Mouse (Mus musculus): Measurements from ENCODE around the gene Dip2c. TPM values are rescaled to one million over a fixed set of nuclear protein-coding genes. Genes with fewer than 3 reads are reported as not detected.

The Dip2c gene
- polyA plus RNA-seq, 1 experiment from 2014 or later: 13.8 TPM

DNA sequence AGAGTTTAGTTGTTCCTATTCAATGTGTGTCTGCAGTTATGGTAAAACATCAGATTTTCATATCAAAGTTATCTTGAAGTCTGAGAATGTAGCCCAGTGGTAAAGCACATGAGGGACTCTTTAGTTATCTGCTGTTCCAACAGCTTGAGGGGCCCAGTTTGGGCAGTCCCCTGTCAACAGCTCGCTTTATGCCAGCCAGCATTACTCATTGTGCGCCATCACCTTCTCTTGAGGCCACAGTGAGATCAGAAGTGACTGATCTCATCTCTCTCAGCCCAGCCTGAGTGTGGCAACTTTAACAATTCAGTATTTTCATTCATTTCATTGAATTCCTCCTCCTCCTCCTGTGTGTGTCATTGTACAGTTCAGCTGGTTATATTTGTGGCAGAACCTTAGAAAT lies 359.6 kb downstream of the Dip2c start:
- no peak overlapping the region for H3K9ac ChIP-seq (ENCODE audit: low read depth, low read length)
- H3K36me3 ChIP-seq (ENCODE audit: control insufficient read depth, insufficient read depth, low read length): no peaks in the 10 kb centered on the region
- H3K4me1 ChIP-seq (ENCODE audit: control insufficient read depth, insufficient read depth, low read length): no peaks in the 10 kb centered on the region
- 86% methylated on average over 2 of the region's 2 CpGs for WGBS
- H3K27me3 ChIP-seq (ENCODE audit: control insufficient read depth, insufficient read depth, low read depth, low read length): no peaks in the 10 kb centered on the region
- no peak for ATAC-seq
- H3K27ac ChIP-seq (ENCODE audit: low read length): no peak overlapping the region
- no peak overlapping the region for H3K4me3 ChIP-seq (ENCODE audit: low read depth, low read length)
- no peaks in the 10 kb centered on the region for H3K9me3 ChIP-seq (replicated peaks; ENCODE audit: control insufficient read depth, low read length, poor library complexity, severe bottlenecking)
- no peak overlapping the region for H3K4me2 ChIP-seq (ENCODE audit: low read length)

DNA sequence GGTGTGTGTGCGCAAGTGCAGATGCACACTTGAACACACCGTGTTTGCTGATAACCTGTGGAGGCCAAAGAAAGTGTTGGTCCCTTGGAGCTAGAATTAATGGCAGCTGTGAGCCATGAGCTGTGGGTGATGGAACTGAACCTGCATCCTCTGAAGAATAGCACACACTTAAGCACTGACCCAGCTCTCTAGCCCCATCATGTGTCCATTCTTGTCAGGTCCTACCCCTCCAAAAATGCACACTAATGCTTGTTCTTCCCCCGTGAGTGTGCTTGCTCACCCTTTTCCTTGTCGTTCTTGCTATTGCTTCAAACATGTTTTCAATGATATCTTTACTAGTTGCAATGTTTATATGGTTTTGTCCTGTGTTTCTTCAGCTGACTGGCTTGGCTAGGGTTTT lies 360.2 kb downstream of the Dip2c start:
- H3K9ac ChIP-seq (ENCODE audit: low read depth, low read length): no peak overlapping the region
- H3K27me3 ChIP-seq (ENCODE audit: control insufficient read depth, insufficient read depth, low read depth, low read length): no peaks in the 10 kb centered on the region
- H3K36me3 ChIP-seq (ENCODE audit: control insufficient read depth, insufficient read depth, low read length): no peaks in the 10 kb centered on the region
- H3K27ac ChIP-seq (ENCODE audit: low read length): no peak overlapping the region
- H3K9me3 ChIP-seq (replicated peaks; ENCODE audit: control insufficient read depth, low read length, poor library complexity, severe bottlenecking): no peaks in the 10 kb centered on the region
- H3K4me2 ChIP-seq (ENCODE audit: low read length): no peak overlapping the region
- no peak overlapping the region for H3K4me3 ChIP-seq (ENCODE audit: low read depth, low read length)
- no peaks in the 10 kb centered on the region for H3K4me1 ChIP-seq (ENCODE audit: control insufficient read depth, insufficient read depth, low read length)
- 58% methylated on average over 4 of the region's 4 CpGs for WGBS
- peak; percentile 64; the same call in 1 of the 2 replicates for ATAC-seq

DNA sequence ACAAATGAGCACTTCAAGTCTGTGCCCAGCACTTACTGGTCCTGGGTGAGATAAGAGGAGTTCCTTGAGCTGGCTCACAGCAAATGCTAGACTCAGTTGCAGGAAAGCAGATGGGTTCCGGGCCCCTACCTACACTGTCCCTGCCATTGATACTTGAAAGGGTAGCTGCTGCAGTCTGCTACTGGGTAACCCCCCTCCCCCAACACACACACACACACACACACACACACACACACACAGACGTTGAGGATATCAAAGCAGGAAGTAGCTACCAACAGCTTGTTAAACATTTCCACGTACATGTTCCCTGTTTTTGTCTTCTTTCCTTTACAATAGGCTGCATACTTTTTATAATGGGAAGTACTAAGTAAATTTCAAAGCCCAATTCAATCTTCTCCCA lies 361.6 kb downstream of the Dip2c start:
- H3K27ac ChIP-seq (ENCODE audit: low read length): no peak overlapping the region
- no peaks in the 10 kb centered on the region for H3K27me3 ChIP-seq (ENCODE audit: control insufficient read depth, insufficient read depth, low read depth, low read length)
- H3K9ac ChIP-seq (ENCODE audit: low read depth, low read length): no peak overlapping the region
- no peak for ATAC-seq
- 72% methylated on average over 3 of the region's 3 CpGs for WGBS
- H3K9me3 ChIP-seq (replicated peaks; ENCODE audit: control insufficient read depth, low read length, poor library complexity, severe bottlenecking): no peaks in the 10 kb centered on the region
- no peaks in the 10 kb centered on the region for H3K36me3 ChIP-seq (ENCODE audit: control insufficient read depth, insufficient read depth, low read length)
- no peak overlapping the region for H3K4me3 ChIP-seq (ENCODE audit: low read depth, low read length)
- no peak overlapping the region for H3K4me2 ChIP-seq (ENCODE audit: low read length)
- H3K4me1 ChIP-seq (ENCODE audit: control insufficient read depth, insufficient read depth, low read length): no peaks in the 10 kb centered on the region

DNA sequence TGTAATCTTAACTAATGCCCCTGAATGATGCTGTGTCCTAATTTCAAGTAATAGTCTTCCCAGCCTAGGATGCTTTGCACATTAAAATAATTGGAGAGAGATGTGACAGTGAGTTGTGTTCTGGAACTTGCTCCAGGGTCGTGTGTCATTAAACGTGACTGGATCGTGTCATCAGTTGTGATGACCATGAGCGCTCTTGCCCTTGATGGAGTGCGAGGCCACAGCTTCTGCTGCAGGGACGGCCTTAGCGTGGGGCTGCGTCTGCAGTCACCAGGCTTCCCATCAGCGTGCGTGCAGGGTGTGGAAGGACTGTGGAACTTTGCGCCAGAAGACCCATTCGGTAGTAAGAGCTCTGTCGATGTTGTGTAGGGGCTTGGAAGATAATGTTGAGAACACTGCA lies 372.4 kb downstream of the Dip2c start:
- Histone ChIP-seq H3K4me3 (ENCODE audit: low read depth, low read length) (no peak overlapping the region), H3K9ac (ENCODE audit: low read depth, low read length) (no peak overlapping the region), H3K36me3 (ENCODE audit: control insufficient read depth, insufficient read depth, low read length) (peaks cover 4% of the 10 kb centered on the region; the same call in 1 of the 2 replicates), H3K4me1 (ENCODE audit: control insufficient read depth, insufficient read depth, low read length) (0 out of 2 replicates have a peak, but pooled peaks cover 6% of the 10 kb centered on the region), H3K27ac (ENCODE audit: low read length) (no peak overlapping the region), H3K9me3 (replicated peaks; ENCODE audit: control insufficient read depth, low read length, poor library complexity, severe bottlenecking) (no peaks in the 10 kb centered on the region), H3K27me3 (ENCODE audit: control insufficient read depth, insufficient read depth, low read depth, low read length) (no peaks in the 10 kb centered on the region), H3K4me2 (ENCODE audit: low read length) (no peak overlapping the region)
- no peak for ATAC-seq
- 95% methylated on average over 13 of the region's 13 CpGs for WGBS

DNA sequence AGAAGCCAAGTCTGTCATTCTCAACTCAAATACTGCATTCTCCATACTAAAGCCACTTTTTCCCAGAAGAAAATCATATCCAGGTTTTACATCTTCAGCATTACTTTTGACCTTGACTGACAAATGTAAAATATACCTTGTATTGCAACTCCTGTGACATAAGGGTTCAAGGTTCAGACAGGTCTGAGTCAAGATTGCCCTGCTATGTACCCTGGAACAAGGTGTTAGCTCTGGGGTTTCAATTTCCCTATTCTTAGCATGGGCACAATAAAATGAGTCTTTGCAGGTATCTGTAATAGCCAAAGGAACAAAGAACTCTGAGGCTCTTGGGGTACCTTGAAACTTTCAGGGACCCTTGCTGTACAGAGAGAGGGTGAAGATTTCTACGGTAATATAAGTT lies 373.6 kb downstream of the Dip2c start:
- Histone ChIP-seq H3K27me3 (ENCODE audit: control insufficient read depth, insufficient read depth, low read depth, low read length) (no peaks in the 10 kb centered on the region), H3K27ac (ENCODE audit: low read length) (no peak overlapping the region), H3K4me2 (ENCODE audit: low read length) (no peak overlapping the region), H3K9ac (ENCODE audit: low read depth, low read length) (no peak overlapping the region), H3K4me1 (ENCODE audit: control insufficient read depth, insufficient read depth, low read length) (0 out of 2 replicates have a peak, but pooled peaks cover 6% of the 10 kb centered on the region), H3K4me3 (ENCODE audit: low read depth, low read length) (no peak overlapping the region), H3K36me3 (ENCODE audit: control insufficient read depth, insufficient read depth, low read length) (peaks cover 4% of the 10 kb centered on the region; the same call in 1 of the 2 replicates), H3K9me3 (replicated peaks; ENCODE audit: control insufficient read depth, low read length, poor library complexity, severe bottlenecking) (no peaks in the 10 kb centered on the region)
- ATAC-seq: no peak
- WGBS: 97% methylated on average over 1 of the region's 1 CpGs

DNA sequence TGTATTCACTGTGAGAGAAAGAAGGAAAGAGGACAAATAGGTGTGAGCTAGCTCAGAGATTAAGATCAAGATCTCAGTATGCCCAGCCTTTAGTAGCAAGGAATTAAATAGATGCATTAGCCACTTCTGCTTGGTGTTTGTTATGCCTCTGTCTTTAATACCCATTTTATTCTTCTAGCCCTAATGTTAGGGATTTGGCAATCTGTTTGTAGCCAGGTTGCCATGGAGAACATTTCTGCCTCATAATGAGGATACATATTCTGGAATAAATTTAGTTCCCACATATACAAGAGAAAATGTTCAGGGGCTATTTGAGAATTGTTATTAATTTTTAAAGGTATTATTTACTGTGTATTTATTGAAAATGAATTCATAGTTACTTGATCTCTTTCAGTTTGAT lies 374.3 kb downstream of the Dip2c start:
- 0 out of 2 replicates have a peak, but pooled peaks cover 6% of the 10 kb centered on the region for H3K4me1 ChIP-seq (ENCODE audit: control insufficient read depth, insufficient read depth, low read length)
- H3K9me3 ChIP-seq (replicated peaks; ENCODE audit: control insufficient read depth, low read length, poor library complexity, severe bottlenecking): no peaks in the 10 kb centered on the region
- H3K36me3 ChIP-seq (ENCODE audit: control insufficient read depth, insufficient read depth, low read length): peaks cover 4% of the 10 kb centered on the region; the same call in 1 of the 2 replicates
- no peaks in the 10 kb centered on the region for H3K27me3 ChIP-seq (ENCODE audit: control insufficient read depth, insufficient read depth, low read depth, low read length)
- no peak overlapping the region for H3K4me3 ChIP-seq (ENCODE audit: low read depth, low read length)
- H3K4me2 ChIP-seq (ENCODE audit: low read length): no peak overlapping the region
- H3K9ac ChIP-seq (ENCODE audit: low read depth, low read length): no peak overlapping the region
- ATAC-seq: no peak
- no peak overlapping the region for H3K27ac ChIP-seq (ENCODE audit: low read length)

DNA sequence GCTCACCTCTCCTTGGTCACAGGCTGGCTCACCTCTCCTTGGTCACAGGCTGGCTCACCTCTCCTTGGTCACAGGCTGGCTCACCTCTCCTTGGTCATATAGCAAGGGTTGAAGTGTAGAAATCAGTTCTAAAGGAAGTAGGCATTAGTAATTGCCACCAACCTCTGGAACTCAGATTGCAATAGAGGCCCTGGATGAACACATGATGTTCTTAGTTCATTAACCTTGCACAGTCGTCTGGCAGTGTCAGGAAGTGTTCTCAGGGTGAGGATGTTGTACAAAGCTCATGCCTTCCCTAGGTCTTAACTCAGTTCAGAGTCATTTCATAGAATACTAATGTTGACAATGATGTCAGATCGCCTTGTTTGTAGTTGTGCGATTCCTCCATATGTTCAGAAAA lies 376.7 kb downstream of the Dip2c start:
- ATAC-seq: no peak
- Histone ChIP-seq H3K9ac (ENCODE audit: low read depth, low read length) (no peak overlapping the region), H3K27me3 (ENCODE audit: control insufficient read depth, insufficient read depth, low read depth, low read length) (no peaks in the 10 kb centered on the region), H3K36me3 (ENCODE audit: control insufficient read depth, insufficient read depth, low read length) (peaks cover 12% of the 10 kb centered on the region; the same call in 1 of the 2 replicates), H3K4me1 (ENCODE audit: control insufficient read depth, insufficient read depth, low read length) (0 out of 2 replicates have a peak, but pooled peaks cover 6% of the 10 kb centered on the region), H3K9me3 (replicated peaks; ENCODE audit: control insufficient read depth, low read length, poor library complexity, severe bottlenecking) (no peaks in the 10 kb centered on the region), H3K4me2 (ENCODE audit: low read length) (no peak overlapping the region), H3K27ac (ENCODE audit: low read length) (no peak overlapping the region), H3K4me3 (ENCODE audit: low read depth, low read length) (no peak overlapping the region)
- 83% methylated on average over 3 of the region's 3 CpGs for WGBS

DNA sequence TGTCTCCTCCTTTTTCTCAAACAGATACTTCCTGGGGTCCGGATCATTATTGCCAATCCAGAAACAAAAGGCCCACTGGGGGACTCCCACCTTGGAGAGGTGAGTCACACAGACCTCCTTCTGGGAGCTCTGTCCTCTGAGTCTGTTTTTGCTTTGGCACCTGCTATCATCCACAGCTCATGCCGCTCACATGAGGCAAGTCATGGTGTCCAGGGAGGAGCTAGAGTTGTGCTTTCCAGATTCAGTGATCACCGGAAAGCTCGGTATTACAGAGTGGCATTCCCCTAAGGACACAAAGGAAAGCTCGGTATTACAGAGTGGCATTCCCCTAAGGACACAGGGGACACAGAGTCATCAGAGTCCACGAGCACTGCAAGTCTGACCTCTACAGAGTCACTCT lies 380.3 kb downstream of the Dip2c start:
- no peak overlapping the region for H3K27ac ChIP-seq (ENCODE audit: low read length)
- 97% methylated on average over 6 of the region's 6 CpGs for WGBS
- no peaks in the 10 kb centered on the region for H3K4me1 ChIP-seq (ENCODE audit: control insufficient read depth, insufficient read depth, low read length)
- peaks cover 18% of the 10 kb centered on the region for H3K36me3 ChIP-seq (ENCODE audit: control insufficient read depth, insufficient read depth, low read length)
- H3K9ac ChIP-seq (ENCODE audit: low read depth, low read length): no peak overlapping the region
- H3K4me2 ChIP-seq (ENCODE audit: low read length): no peak overlapping the region
- H3K4me3 ChIP-seq (ENCODE audit: low read depth, low read length): no peak overlapping the region
- no peaks in the 10 kb centered on the region for H3K9me3 ChIP-seq (replicated peaks; ENCODE audit: control insufficient read depth, low read length, poor library complexity, severe bottlenecking)
- H3K27me3 ChIP-seq (ENCODE audit: control insufficient read depth, insufficient read depth, low read depth, low read length): no peaks in the 10 kb centered on the region
- no peak for ATAC-seq

DNA sequence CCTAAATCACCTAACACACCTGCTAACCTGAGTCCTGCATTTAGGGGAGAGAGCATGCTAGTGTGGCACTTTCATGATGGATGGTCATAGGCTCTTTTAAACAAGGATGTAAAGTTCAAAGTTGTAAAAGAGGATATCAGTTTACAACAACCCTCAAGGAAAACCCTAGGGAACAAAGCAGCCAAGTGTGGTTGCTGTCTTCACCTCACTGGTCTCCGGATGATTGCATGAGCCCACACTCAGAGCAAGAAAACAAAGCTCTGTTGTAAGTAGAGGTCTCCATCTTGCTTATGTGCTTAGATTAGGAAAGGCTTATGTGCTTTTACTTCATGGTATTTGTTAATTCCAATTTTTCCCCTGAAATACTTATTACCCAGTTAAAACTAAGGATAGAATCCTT lies 384.4 kb downstream of the Dip2c start:
- WGBS: 92% methylated on average over 1 of the region's 1 CpGs
- Histone ChIP-seq H3K9me3 (replicated peaks; ENCODE audit: control insufficient read depth, low read length, poor library complexity, severe bottlenecking) (no peaks in the 10 kb centered on the region), H3K27ac (ENCODE audit: low read length) (no peak overlapping the region), H3K4me1 (ENCODE audit: control insufficient read depth, insufficient read depth, low read length) (no peaks in the 10 kb centered on the region), H3K4me3 (ENCODE audit: low read depth, low read length) (no peak overlapping the region), H3K9ac (ENCODE audit: low read depth, low read length) (no peak overlapping the region), H3K36me3 (ENCODE audit: control insufficient read depth, insufficient read depth, low read length) (peaks cover 22% of the 10 kb centered on the region), H3K27me3 (ENCODE audit: control insufficient read depth, insufficient read depth, low read depth, low read length) (no peaks in the 10 kb centered on the region), H3K4me2 (ENCODE audit: low read length) (no peak overlapping the region)
- ATAC-seq: no peak
